Mouse (Mus musculus) neural tube, embryonic 11.5 days (tissue): ENCODE data around the gene Islr2. TPM values are rescaled to one million over a fixed set of nuclear protein-coding genes. Genes with fewer than 3 reads are reported as not detected.
"Not testable (repeated sequence)": the region's sequence is repeated elsewhere in the genome, so short reads cannot be mapped to it uniquely, and the experiment has no call there.

Experiments
- ATAC-seq: fragments of 200-750 bp; cut with Nextera tagmentation; 2 replicates; pipeline ENCODE4 v1.8.0; 2017; ENCODE audit warnings: moderate number of reproducible peaks, mild to moderate bottlenecking, moderate TSS enrichment, moderate library complexity; ENCODE audit not compliant: insufficient read depth, low FRiP score, low TSS enrichment
- DNase-seq: peaks from one replicate; pipeline ENCODE4 v3.0.0-alpha.2; 2015; ENCODE audit warnings: low spot score
- H3K27ac ChIP-seq: fragments of 300-500 bp; sonication (generic); 2 replicates; pipeline ENCODE4 v1.5.1; 2014; ENCODE audit warnings: low read depth, mild to moderate bottlenecking, low read length
- H3K27me3 ChIP-seq: fragments of 300-500 bp; sonication (generic); 2 replicates; pipeline ENCODE4 v1.6.1; 2014; ENCODE audit warnings: mild to moderate bottlenecking, low read length, mixed read lengths; ENCODE audit not compliant: control insufficient read depth, insufficient read depth
- H3K36me3 ChIP-seq: fragments of 300-500 bp; sonication (generic); 2 replicates; pipeline ENCODE4 v1.6.1; 2014; ENCODE audit warnings: mild to moderate bottlenecking, low read length, moderate library complexity, mixed read lengths; ENCODE audit not compliant: control insufficient read depth, insufficient read depth
- H3K4me1 ChIP-seq: fragments of 300-500 bp; sonication (generic); 2 replicates; pipeline ENCODE4 v1.6.1; 2014; ENCODE audit warnings: low read length, mixed read lengths; ENCODE audit not compliant: control insufficient read depth, insufficient read depth
- H3K4me2 ChIP-seq: fragments of 300-500 bp; sonication (generic); 2 replicates; pipeline ENCODE4 v1.6.1; 2014; ENCODE audit warnings: low read depth, mild to moderate bottlenecking, moderate library complexity
- H3K4me3 ChIP-seq: fragments of 300-500 bp; sonication (generic); 2 replicates; pipeline ENCODE4 v1.5.1; 2014; ENCODE audit warnings: low read depth, low read length
- H3K9ac ChIP-seq: fragments of 300-500 bp; sonication (generic); 2 replicates; pipeline ENCODE4 v1.6.1; 2014; ENCODE audit warnings: mild to moderate bottlenecking, low read length
- H3K9me3 ChIP-seq: fragments of 300-500 bp; sonication (generic); 2 replicates; pipeline ENCODE4 v1.6.1; 2016; ENCODE audit warnings: low read length; ENCODE audit not compliant: control insufficient read depth
- WGBS: fragments of 180-500 bp; shearing (Covaris S2); extraction: QIAGEN DNeasy Blood & Tissue Kit; methylation state at CpG from one replicate; pipeline ENCODE4 v1.1.7; 2014; 5-methylcytosine and 5-hydroxymethylcytosine counted together
- polyA plus RNA-seq: library from polyadenylated mRNA; unstranded; fragments of >200 nt; fragmentation: Nextera tagmentation; extraction: Ambion mirVana; gene quantifications from 2 replicates; pipeline ENCODE4 v1.2.1, GENCODE M21; 2014

The Islr2 gene
- polyA plus RNA-seq, result 6.3 and 9.3 TPM in 2 replicates

DNA sequence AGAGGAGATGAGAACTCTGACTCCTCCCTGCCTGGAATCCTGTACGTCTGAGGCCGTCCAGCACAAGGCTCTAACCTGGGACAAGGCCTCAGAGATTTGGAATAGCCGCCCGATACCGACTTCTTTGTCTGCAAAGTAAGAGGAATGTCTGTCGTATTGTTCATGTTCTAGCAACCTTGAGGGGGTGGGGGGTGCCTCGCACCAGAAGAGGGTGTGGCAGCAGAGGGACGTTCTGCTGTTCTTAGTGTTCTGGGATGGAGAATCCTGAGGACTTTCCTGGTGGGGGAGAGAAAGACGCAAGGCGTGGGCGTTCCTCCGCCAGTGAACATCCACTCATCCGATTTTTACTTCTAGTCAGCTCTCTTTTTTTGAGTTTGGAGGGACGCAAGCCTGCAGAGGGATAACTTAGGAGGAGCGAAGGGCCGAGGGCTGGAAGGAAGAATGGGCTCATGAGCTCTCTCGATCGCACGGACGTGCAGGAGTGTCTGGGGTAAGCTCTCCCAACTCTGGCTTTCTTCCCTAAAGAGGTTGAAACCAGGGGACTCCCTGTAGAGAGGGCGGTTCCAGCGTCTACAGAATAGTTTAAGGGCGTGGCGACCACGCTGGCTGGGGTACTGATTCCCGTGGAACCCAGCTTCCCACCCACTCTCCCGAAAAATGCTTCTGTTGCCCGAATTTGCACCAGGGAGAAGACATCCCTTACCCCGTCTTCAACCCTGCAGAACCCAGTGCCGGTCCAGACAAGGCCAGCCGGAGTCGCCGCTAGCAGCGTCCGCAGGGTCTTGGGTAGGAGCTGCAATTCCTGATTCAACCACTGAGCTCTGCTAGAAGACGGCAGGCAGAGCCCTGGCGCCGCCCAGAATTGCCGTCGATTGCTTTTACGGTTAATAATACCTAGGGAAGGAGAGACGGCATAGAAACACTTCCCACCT, at the start of gene Islr2, which contains the start of gene Islr:
Islr2 (minus strand) TSS at position 804 of the 932 bp plus-strand sequence.
Islr (minus strand) TSS at position 791 of the 932 bp plus-strand sequence.
- WGBS, result 1% methylated on average over 42 of the region's 42 CpGs
- H3K4me1 ChIP-seq, result peaks cover 20% of the 10 kb centered on the region
- H3K4me2 ChIP-seq, result peak within 1 kb of the TSS; percentile 44
- peak within 1 kb of the TSS; percentile 44 for H3K9ac ChIP-seq
- DNase-seq, result peak; percentile 80
- peak; percentile 78 for ATAC-seq
- peak within 1 kb of the TSS; percentile 51 for H3K27ac ChIP-seq
- H3K36me3 ChIP-seq, result no peaks in the 10 kb centered on the region
- H3K4me3 ChIP-seq, result peak within 1 kb of the TSS; percentile 27
- H3K9me3 ChIP-seq, result no peaks in the 10 kb centered on the region
- H3K27me3 ChIP-seq, result peaks cover 53% of the 10 kb centered on the region

- not testable (repeated sequence) for H3K27me3 ChIP-seq, ATAC-seq, H3K4me1 ChIP-seq, H3K9me3 ChIP-seq, DNase-seq, H3K27ac ChIP-seq, H3K36me3 ChIP-seq
- WGBS, result 72% methylated on average over 5 of the region's 5 CpGs
- Histone ChIP-seq H3K4me3 (peak overlapping the region; percentile 73), H3K4me2 (peak overlapping the region; percentile 66), H3K9ac (peak overlapping the region; percentile 68)
These were observed 49.6 kb upstream of the Islr2 start for GRCm38 (mm10) chr9:58253805-58254122.

DNA sequence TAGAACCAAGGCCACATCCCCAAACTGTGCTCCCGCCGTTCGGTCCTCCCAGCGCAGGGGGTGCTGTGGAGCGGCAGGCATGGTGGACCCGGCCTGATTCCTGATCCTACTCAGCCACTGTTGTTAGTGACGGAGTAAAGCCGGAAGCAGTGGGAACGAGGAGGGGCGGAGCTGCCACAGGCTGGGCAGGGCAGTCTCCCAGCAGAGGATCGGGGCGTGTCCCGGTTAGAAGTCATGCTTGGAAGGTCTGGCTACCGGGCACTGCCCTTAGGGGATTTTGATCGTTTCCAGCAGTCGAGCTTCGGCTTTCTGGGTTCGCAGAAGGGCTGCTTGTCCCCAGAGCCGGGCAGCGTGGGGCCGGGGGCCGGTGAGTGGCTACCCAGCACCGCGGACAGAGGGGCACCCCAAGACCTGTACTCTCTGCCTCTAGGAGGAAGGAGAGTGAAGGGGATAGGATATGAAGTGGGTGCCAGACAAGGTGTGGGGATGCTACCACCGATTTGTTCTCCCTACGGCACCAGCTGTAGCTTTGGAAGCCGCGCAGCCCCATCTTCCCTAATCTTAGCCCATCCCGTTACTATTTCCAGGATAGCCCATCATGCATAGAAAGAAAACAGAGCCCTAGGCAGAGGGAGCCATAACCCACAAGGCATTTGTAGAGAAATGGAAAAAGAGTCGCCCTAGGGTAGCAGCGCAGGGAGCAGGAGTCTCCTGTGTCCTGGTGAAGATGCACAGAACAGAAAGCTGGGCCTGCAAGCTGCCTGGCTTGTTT, 49.1 kb upstream of the Islr2 start, which contains the start of gene Stoml1:
Stoml1 (plus strand) TSS at position 132 of the 772 bp plus-strand sequence.
- H3K27ac ChIP-seq, result no peak within 1 kb of the TSS
- under 1% methylated on average over 31 of the region's 31 CpGs for WGBS
- no peaks in the 10 kb centered on the region for H3K27me3 ChIP-seq
- peak within 1 kb of the TSS; percentile 73 for H3K4me3 ChIP-seq
- H3K4me2 ChIP-seq, result peak within 1 kb of the TSS; percentile 66
- DNase-seq (peak; percentile 94), ATAC-seq (peak; percentile 93)
- no peaks in the 10 kb centered on the region for H3K36me3 ChIP-seq
- no peaks in the 10 kb centered on the region for H3K9me3 ChIP-seq
- peaks cover 6% of the 10 kb centered on the region; the same call in 1 of the 2 replicates for H3K4me1 ChIP-seq
- H3K9ac ChIP-seq, result peak within 1 kb of the TSS; percentile 68

- H3K9ac ChIP-seq, H3K36me3 ChIP-seq, H3K4me3 ChIP-seq, H3K27ac ChIP-seq, H3K9me3 ChIP-seq, H3K4me2 ChIP-seq, H3K27me3 ChIP-seq, ATAC-seq, DNase-seq: not testable (repeated sequence)
- peaks cover 15% of the 10 kb centered on the region; the same call in 1 of the 2 replicates for H3K4me1 ChIP-seq
- 81% methylated on average over 1 of the region's 1 CpGs for WGBS
These were observed 46.6 kb upstream of the Islr2 start for GRCm38 (mm10) chr9:58250730-58251129.

GRCm38 (mm10) chr9:58250322-58250721, 46.2 kb upstream of the Islr2 start:
- Histone ChIP-seq H3K4me1 (peaks cover 15% of the 10 kb centered on the region; the same call in 1 of the 2 replicates), H3K27ac (no peak overlapping the region), H3K9ac (no peak overlapping the region), H3K36me3 (no peaks in the 10 kb centered on the region), H3K4me3 (no peak overlapping the region), H3K4me2 (no peak overlapping the region), H3K27me3 (no peaks in the 10 kb centered on the region), H3K9me3 (no peaks in the 10 kb centered on the region)
- WGBS, result 78% methylated on average over 8 of the region's 8 CpGs
- ATAC-seq (no peak), DNase-seq (no peak)

DNA sequence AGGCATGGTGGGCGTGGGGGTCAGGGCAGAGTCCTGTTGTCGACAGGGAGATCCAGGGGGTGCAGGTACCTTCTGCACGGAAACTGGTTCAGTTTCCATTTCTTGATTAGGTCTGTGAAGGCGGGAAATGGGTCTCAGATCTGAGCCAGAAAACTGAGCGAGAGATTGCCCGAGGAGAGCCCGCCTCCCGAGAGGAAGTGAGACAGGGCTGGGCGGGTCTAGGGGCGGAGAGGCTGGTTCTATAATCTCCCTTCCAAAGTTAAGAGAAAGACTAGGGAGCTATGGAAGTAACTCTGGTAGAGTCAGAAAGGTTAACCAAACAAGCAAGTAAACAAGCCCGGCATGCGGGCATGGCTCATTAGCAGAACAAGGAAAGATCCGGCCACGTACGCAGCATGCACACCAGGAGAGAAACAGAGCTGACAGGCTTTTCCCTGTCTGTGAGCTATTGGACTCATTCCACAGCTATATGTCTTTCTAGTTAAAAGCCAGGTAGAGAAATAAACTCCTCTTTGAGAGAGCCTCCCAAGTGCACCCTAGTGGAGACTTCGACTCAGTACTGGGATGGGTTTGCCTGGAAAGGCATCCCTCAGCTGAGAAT, 45.6 kb upstream of the Islr2 start, which contains the start of gene Pml:
Pml (minus strand) TSS at position 195 of the 601 bp plus-strand sequence.
- peak within 1 kb of the TSS; percentile 38 for H3K4me3 ChIP-seq
- WGBS, result 2% methylated on average over 16 of the region's 16 CpGs

GRCm38 (mm10) chr9:58248746-58249413, 44.8 kb upstream of the Islr2 start:
- Histone ChIP-seq H3K36me3 (no peaks in the 10 kb centered on the region), H3K27me3 (no peaks in the 10 kb centered on the region), H3K9me3 (no peaks in the 10 kb centered on the region), H3K9ac (peak overlapping the region; percentile 43), H3K27ac (no peak overlapping the region), H3K4me3 (peak overlapping the region; percentile 38), H3K4me1 (peaks cover 17% of the 10 kb centered on the region; the same call in 1 of the 2 replicates), H3K4me2 (peak overlapping the region; percentile 45)
- no peak for ATAC-seq
- no peak for DNase-seq
- 43% methylated on average over 7 of the region's 7 CpGs for WGBS

More for the DNA sequence above, 45.6 kb upstream of the Islr2 start, which contains the start of gene Pml:
- Histone ChIP-seq H3K9me3 (no peaks in the 10 kb centered on the region), H3K4me1 (peaks cover 15% of the 10 kb centered on the region; the same call in 1 of the 2 replicates), H3K9ac (peak within 1 kb of the TSS; percentile 43), H3K36me3 (no peaks in the 10 kb centered on the region), H3K27me3 (no peaks in the 10 kb centered on the region), H3K27ac (no peak within 1 kb of the TSS), H3K4me2 (peak within 1 kb of the TSS; percentile 45)
- ATAC-seq, result no peak
- DNase-seq, result peak; percentile 57
